Mouse (Mus musculus): ENCODE results near the gene Olfr794.

- no peak for TF ChIP-seq CTCF (IDR thresholded peaks at IDR 0.05; ENCODE audit: control insufficient read depth, insufficient read depth, insufficient replicate concordance, low read depth, low read length)
- no peak for TF ChIP-seq POLR2A (IDR thresholded peaks at IDR 0.05; ENCODE audit: control insufficient read depth, low read depth, low read length)
Measured at GRCm38 (mm10) chr10:129538862-129539261, 28.6 kb upstream of the Olfr794 start, which contains the start of gene Olfr792.
